Mouse (Mus musculus): ENCODE data around the gene Rnf41.

- TF ChIP-seq CTCF (IDR thresholded peaks at IDR 0.05; ENCODE audit: extremely low read depth, insufficient read length, insufficient replicate concordance, low read depth, low read length): no peak
- no peak for TF ChIP-seq POLR2A (IDR thresholded peaks at IDR 0.05; ENCODE audit: low read depth, low read length)
Measured at GRCm38 (mm10) chr10:128488776-128489175, 77.3 kb downstream of the Rnf41 start.
